Mouse (Mus musculus) cerebellum, adult 2 months (tissue): ENCODE data around the gene Stambpl1. TPM values are rescaled to one million over a fixed set of nuclear protein-coding genes. Genes with fewer than 3 reads are reported as not detected.
A peak's percentile ranks its signal among the peaks of the same experiment; 100 is the strongest.

Experiments
- DNase-seq, 2 experiments: peaks; one replicate each; pipeline ENCODE4 v3.0.0; 2021
- H3K27ac ChIP-seq: fragments of 200-500 bp; 2 replicates; pipeline ENCODE4 v1.5.1; 2012; ENCODE audit warnings: low read length, control low read depth, inconsistent platforms; ENCODE audit not compliant: insufficient read depth
- H3K27me3 ChIP-seq: fragments of 200-500 bp; 2 replicates; pipeline ENCODE4 v1.6.1; 2012; ENCODE audit warnings: inconsistent platforms, mild to moderate bottlenecking, low read length, moderate library complexity; ENCODE audit not compliant: control insufficient read depth, insufficient read depth
- H3K4me1 ChIP-seq: fragments of 200-500 bp; 2 replicates; pipeline ENCODE4 v1.6.1; 2011; ENCODE audit warnings: low read length; ENCODE audit not compliant: control insufficient read depth, insufficient read depth
- H3K4me3 ChIP-seq: fragments of 200-500 bp; replicated peaks from 2 replicates; pipeline ENCODE3; 2011; ENCODE audit warnings: mild to moderate bottlenecking, low read depth, low read length, control low read depth; ENCODE audit not compliant: insufficient read depth
- CTCF ChIP-seq: fragments of 200-500 bp; IDR thresholded peaks from 2 replicates; pipeline ENCODE4 v1.5.1; 2011; ENCODE audit warnings: low read depth, mild to moderate bottlenecking, control low read depth, low read length, moderate library complexity, borderline replicate concordance; ENCODE audit not compliant: insufficient read depth
- POLR2A ChIP-seq: fragments of 200-500 bp; IDR thresholded peaks from 2 replicates; pipeline ENCODE4 v1.6.1; 2011; ENCODE audit warnings: low read length, control low read depth, borderline replicate concordance; ENCODE audit not compliant: insufficient read depth
- WGBS: fragments of 180-500 bp; shearing (Covaris S2); methylation state at CpG from one replicate; pipeline ENCODE4 v1.1.7; 2018; 5-methylcytosine and 5-hydroxymethylcytosine counted together
- polyA plus RNA-seq: library from polyadenylated mRNA; depleted of rRNA; stranded (reverse); fragments of >200 nt; gene quantifications from 2 replicates; pipeline ENCODE4 v1.2.3, GENCODE M21; 2012

Stambpl1 gene
- polyA plus RNA-seq, 1 experiment, result 17.9 TPM

GRCm38 (mm10) chr19:34213251-34213645 lies 21.2 kb downstream of the Stambpl1 start:
- H3K27me3 ChIP-seq, result no peaks in the 10 kb centered on the region
- no peak overlapping the region for H3K4me3 ChIP-seq
- H3K27ac ChIP-seq, result no peak overlapping the region
- no peaks in the 10 kb centered on the region; the same call in 1 of the 2 replicates for H3K4me1 ChIP-seq
- TF ChIP-seq POLR2A, result no peak
- no peak for TF ChIP-seq CTCF
- no peak for DNase-seq

- 70% methylated on average over 4 of the region's 4 CpGs for WGBS
- no peak for DNase-seq
- H3K4me3 ChIP-seq, result no peak overlapping the region
- H3K27me3 ChIP-seq, result no peaks in the 10 kb centered on the region
- no peak overlapping the region for H3K27ac ChIP-seq
- H3K4me1 ChIP-seq, result no peaks in the 10 kb centered on the region; the same call in 1 of the 2 replicates
- no peak for TF ChIP-seq CTCF
Measured at GRCm38 (mm10) chr19:34214136-34214535, 22.1 kb downstream of the Stambpl1 start.

- H3K27me3 ChIP-seq, result no peaks in the 10 kb centered on the region
- no peak overlapping the region for H3K27ac ChIP-seq
- WGBS, result 61% methylated on average over 5 of the region's 5 CpGs
Measured at GRCm38 (mm10) chr19:34216956-34217355, 24.9 kb downstream of the Stambpl1 start.

GRCm38 (mm10) chr19:34217761-34218160 lies 25.7 kb downstream of the Stambpl1 start:
- Histone ChIP-seq H3K4me1 (no peaks in the 10 kb centered on the region), H3K4me3 (no peak overlapping the region), H3K27me3 (no peaks in the 10 kb centered on the region), H3K27ac (no peak overlapping the region)
- no peak for TF ChIP-seq CTCF
- TF ChIP-seq POLR2A, result no peak
- 84% methylated on average over 3 of the region's 3 CpGs for WGBS
- no peak for DNase-seq

More at GRCm38 (mm10) chr19:34216956-34217355, 24.9 kb downstream of the Stambpl1 start:
- TF ChIP-seq CTCF (no peak), POLR2A (no peak)
- DNase-seq, result no peak
- H3K4me1 ChIP-seq, result no peaks in the 10 kb centered on the region; the same call in 1 of the 2 replicates
- no peak overlapping the region for H3K4me3 ChIP-seq

- no peak for DNase-seq
- Histone ChIP-seq H3K4me1 (no peaks in the 10 kb centered on the region), H3K27me3 (no peaks in the 10 kb centered on the region), H3K4me3 (no peak overlapping the region), H3K27ac (no peak overlapping the region)
- 94% methylated on average over 5 of the region's 5 CpGs for whole genome bisulfite sequencing
- TF ChIP-seq POLR2A (no peak), CTCF (no peak)
Measured at GRCm38 (mm10) chr19:34219260-34219968, 27.4 kb downstream of the Stambpl1 start.

- H3K4me3 ChIP-seq, result no peak overlapping the region
- WGBS, result 74% methylated on average over 3 of the region's 3 CpGs
- no peak overlapping the region for H3K27ac ChIP-seq
- DNase-seq, result no peak
- no peaks in the 10 kb centered on the region for H3K4me1 ChIP-seq
- H3K27me3 ChIP-seq, result no peaks in the 10 kb centered on the region
- TF ChIP-seq POLR2A (no peak), CTCF (no peak)
Measured at GRCm38 (mm10) chr19:34220732-34221380, 28.8 kb downstream of the Stambpl1 start.

- H3K27me3 ChIP-seq, result no peaks in the 10 kb centered on the region
- no peak for TF ChIP-seq CTCF
- TF ChIP-seq POLR2A, result no peak
- no peaks in the 10 kb centered on the region for H3K4me1 ChIP-seq
- no peak for DNase-seq
- no peak overlapping the region for H3K27ac ChIP-seq
- H3K4me3 ChIP-seq, result no peak overlapping the region
- WGBS, result 87% methylated on average over 3 of the region's 3 CpGs
Measured at GRCm38 (mm10) chr19:34222805-34223204, 30.8 kb downstream of the Stambpl1 start.

GRCm38 (mm10) chr19:34231596-34231995 lies 39.6 kb downstream of the Stambpl1 start:
- 30% methylated on average over 7 of the region's 7 CpGs for WGBS
- Histone ChIP-seq H3K27me3 (no peaks in the 10 kb centered on the region), H3K4me3 (no peak overlapping the region), H3K27ac (no peak overlapping the region), H3K4me1 (no peaks in the 10 kb centered on the region)
- DNase-seq, result peak in 1 of 2 experiments; percentile 20
- no peak for TF ChIP-seq POLR2A
- no peak for TF ChIP-seq CTCF
